Mouse (Mus musculus) retina, postnatal 7 days (tissue): ENCODE results near the gene Slc37a3.

Experiments used
- DNase-seq: peaks from one replicate; pipeline ENCODE4 v3.0.0-alpha.2; 2012; ENCODE audit warnings: low read depth, low spot score

The Slc37a3 gene

GRCm38 (mm10) chr6:39319061-39319761, 58.3 kb downstream of the Slc37a3 start:
- DNase-seq, result no peak

GRCm38 (mm10) chr6:39318631-39319010, 58.9 kb downstream of the Slc37a3 start:
- no peak for DNase-seq

GRCm38 (mm10) chr6:39317854-39318630, 59.4 kb downstream of the Slc37a3 start:
- DNase-seq, result no peak

GRCm38 (mm10) chr6:39316089-39316488, 61.4 kb downstream of the Slc37a3 start:
- DNase-seq, result no peak

- DNase-seq, result no peak
Observed at GRCm38 (mm10) chr6:39314461-39314860, 63.0 kb downstream of the Slc37a3 start.

- no peak for DNase-seq
Observed at GRCm38 (mm10) chr6:39311786-39312185, 65.7 kb downstream of the Slc37a3 start.

GRCm38 (mm10) chr6:39304371-39304874, 73.1 kb downstream of the Slc37a3 start:
- DNase-seq, result no peak

- no peak for DNase-seq
Observed at GRCm38 (mm10) chr6:39301484-39301883, 76.0 kb downstream of the Slc37a3 start.

- no peak for DNase-seq
Observed at GRCm38 (mm10) chr6:39297079-39297478, 80.4 kb downstream of the Slc37a3 start.

GRCm38 (mm10) chr6:39296474-39296873, 81.0 kb downstream of the Slc37a3 start:
- DNase-seq, result no peak

GRCm38 (mm10) chr6:39295727-39296411, 81.6 kb downstream of the Slc37a3 start:
- no peak for DNase-seq

GRCm38 (mm10) chr6:39289721-39290120, 87.8 kb downstream of the Slc37a3 start:
- DNase-seq, result no peak

GRCm38 (mm10) chr6:39287782-39288181, 89.7 kb downstream of the Slc37a3 start:
- DNase-seq, result no peak

- no peak for DNase-seq
Observed at GRCm38 (mm10) chr6:39286732-39287083, 90.8 kb downstream of the Slc37a3 start.

GRCm38 (mm10) chr6:39286053-39286731, 91.3 kb downstream of the Slc37a3 start:
- no peak for DNase-seq

GRCm38 (mm10) chr6:39284836-39285235, 92.6 kb downstream of the Slc37a3 start:
- DNase-seq, result no peak
